Mouse (Mus musculus) splenic B cell, adult 2 months (primary cell): ENCODE results near the gene Lars2.
"Not testable (repeated sequence)": the region's sequence is repeated elsewhere in the genome, so short reads cannot be mapped to it uniquely, and the experiment has no call there.

Experiments
- DNase-seq: peaks from one replicate; pipeline ENCODE4 v3.0.0-alpha.2; 2011; ENCODE audit warnings: low read depth, low spot score
- H3K27me3 ChIP-seq: 2 replicates; pipeline ENCODE4 v1.6.1; 2012; ENCODE audit warnings: mild to moderate bottlenecking, low read length, moderate library complexity, mixed read lengths; ENCODE audit not compliant: control insufficient read depth, poor library complexity, insufficient read depth, severe bottlenecking
- H3K36me3 ChIP-seq: 2 replicates; pipeline ENCODE4 v1.6.1; 2012; ENCODE audit warnings: mild to moderate bottlenecking, low read length, moderate library complexity, mixed read lengths; ENCODE audit not compliant: control insufficient read depth, poor library complexity, insufficient read depth, severe bottlenecking

Gene Lars2

DNA sequence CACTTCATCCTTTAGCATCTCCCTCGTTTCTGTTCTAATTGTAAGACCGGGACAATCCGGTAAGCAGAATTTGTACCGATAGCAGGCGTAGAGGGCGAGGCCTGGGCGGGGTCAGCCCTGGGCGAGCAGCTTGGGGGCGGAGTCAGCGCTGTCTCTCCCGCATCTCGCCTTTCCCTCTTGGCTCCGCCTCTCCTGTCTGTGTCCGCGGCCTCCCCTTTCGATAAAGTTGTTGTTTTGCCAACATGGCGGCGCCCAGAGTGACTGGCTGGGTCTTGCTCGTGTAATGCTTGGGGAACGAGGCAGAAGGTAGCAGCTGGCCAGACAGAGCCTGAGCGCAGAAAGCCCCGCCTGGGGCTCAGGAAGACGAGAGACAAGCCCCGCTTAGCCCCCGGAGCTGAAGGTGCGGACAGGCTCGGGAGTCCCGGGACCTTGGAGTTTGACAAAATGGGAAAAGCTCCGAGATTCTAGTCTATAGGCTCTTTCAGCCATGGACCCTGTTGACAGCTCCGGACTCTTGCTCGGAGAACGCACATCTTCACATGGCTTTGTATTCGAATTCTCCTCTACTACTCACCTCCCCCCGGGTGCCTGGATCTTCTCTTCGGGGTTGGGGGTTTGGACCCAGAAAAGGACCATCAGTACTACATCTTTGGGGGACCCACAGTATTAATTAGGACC is at the start of gene Lars2:
Gene Lars2 (plus strand): TSS at position 220 of the 678 bp plus-strand sequence.
- no peaks in the 10 kb centered on the region for H3K36me3 ChIP-seq
- DNase-seq: peak; percentile 94
- H3K27me3 ChIP-seq: no peaks in the 10 kb centered on the region

DNA sequence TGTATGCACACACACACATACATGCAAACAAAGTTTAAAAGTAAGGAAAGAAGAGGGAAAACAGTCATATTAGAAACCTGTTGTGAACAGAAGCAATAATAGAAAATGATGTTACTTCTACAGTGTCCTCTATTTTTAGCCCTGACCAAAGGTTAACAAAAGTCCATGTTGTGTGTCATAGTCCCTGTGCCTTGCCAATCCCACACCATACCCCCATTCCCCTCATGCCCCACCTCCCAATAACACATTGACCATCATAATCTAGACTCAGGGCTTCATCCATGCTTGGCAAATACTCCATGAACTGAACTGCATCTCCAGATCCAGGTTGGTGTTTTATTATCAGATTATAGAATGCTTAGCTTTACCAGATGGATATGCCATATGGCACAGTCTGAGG is 40.6 kb upstream of the Lars2 start:
- H3K27me3 ChIP-seq: no peaks in the 10 kb centered on the region
- DNase-seq: no peak

DNA sequence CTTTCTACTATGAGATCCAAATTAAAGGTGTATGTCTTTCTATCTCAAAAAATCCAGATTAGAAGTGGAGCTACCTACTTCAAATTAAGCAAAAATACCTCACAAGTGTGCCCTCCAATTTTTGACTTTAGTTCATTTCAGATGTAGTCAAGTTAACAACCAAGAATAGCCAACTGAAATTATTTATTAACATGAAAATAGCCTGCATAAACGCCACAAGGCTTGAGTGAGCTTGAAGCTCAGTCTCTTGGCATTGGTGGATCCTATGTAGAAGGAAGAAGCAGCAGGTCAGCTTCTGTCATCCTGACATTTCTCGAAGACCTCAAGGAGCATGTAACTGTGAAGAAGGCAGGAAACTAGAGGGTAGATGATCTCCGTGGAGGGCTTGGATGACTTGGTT is 38.4 kb upstream of the Lars2 start:
- no peak for DNase-seq
- no peaks in the 10 kb centered on the region for H3K36me3 ChIP-seq
- no peaks in the 10 kb centered on the region for H3K27me3 ChIP-seq

More for the DNA sequence above, 40.6 kb upstream of the Lars2 start:
- H3K36me3 ChIP-seq: no peaks in the 10 kb centered on the region

DNA sequence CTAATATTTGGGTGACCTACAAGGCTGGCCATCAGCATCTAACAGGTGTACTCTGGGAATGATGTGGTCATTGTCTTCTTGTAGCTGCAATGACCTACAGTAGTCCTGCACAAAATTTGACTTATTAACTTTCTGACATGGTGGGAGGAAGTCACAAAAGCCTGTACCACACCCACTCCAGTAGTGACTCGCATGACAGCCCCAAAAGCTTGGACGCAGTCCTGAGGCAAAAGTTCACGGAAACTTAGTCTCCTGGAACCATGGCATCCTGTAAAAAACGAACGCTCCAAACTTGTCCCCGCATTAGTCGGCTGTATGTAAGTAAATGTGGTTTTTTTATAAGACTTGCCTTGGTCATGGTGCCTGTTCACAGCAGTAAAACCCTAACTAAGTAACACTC is 36.9 kb upstream of the Lars2 start:
- DNase-seq: no peak
- Histone ChIP-seq H3K36me3 (no peaks in the 10 kb centered on the region), H3K27me3 (no peaks in the 10 kb centered on the region)

DNA sequence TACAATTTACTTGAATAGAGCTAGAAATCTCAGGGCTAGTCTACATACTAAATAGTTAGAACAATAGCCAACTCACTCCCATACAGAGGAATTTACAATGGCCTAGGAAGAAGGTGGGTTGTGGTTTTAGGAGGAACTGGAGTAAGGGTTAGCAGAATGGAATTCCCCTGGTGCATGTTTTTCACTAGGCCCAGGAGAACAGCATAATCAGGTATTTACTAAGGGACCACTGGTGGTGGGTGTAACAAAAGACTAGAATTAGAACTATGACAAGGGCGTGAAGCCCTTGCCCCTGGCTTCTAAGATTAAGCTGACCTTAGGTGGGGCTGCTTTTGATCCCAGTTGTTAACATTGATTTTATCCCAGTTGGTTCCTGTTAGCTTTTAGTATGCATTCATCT is 36.5 kb upstream of the Lars2 start:
- not testable (repeated sequence) for DNase-seq, H3K36me3 ChIP-seq, H3K27me3 ChIP-seq

DNA sequence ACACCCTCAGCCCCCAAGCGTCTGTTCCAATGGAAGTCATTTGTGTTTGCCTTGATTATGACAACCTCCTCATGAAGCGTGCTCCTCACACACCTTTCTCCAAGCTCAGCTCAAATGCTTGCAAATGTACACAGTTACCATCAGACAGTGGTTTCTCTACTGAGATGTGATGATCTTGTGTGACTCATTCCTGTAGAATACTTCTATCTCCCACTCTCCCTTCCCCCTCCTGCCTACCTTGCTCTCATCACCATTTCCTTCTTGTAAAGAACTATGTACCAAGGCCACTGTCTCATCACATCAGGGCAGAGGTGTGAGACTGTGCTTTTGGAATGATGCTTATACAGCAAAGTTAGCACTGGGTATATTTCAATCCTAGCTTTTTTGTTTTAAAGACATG is 33.2 kb upstream of the Lars2 start:
- no peak for DNase-seq

DNA sequence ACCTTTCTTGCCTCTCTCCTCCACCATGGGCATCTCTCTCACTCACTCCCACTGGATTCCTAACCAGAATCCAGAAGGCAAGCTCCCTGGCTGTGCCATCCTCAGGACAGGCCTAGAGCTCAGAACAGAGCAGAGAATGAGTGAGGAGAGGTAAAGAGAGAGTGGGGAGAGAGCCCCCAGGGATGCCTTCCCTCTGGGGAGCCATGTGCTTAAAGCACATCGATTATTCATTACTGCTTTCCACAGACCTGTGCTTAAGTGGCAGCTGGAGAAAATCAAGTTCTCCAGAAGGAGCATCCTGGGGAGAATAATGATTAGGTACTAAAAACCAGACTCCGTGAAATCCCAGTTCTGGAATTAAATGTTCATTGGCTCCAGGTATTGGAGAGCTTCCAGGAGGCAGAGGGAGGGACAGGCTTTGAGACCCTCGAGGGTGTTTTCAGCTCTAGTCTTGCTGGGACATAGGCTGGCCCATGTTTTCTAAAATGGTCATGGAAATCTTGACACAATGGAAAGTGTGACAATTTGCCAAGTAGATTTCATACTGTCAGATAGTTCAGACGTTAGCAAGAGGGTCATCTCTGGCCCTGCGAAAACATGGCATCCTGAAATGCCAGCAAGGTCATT is 31.6 kb upstream of the Lars2 start:
- H3K36me3 ChIP-seq: no peaks in the 10 kb centered on the region
- DNase-seq: no peak
- no peaks in the 10 kb centered on the region for H3K27me3 ChIP-seq

More for the DNA sequence above, 33.2 kb upstream of the Lars2 start:
- H3K27me3 ChIP-seq: no peaks in the 10 kb centered on the region
- H3K36me3 ChIP-seq: no peaks in the 10 kb centered on the region

DNA sequence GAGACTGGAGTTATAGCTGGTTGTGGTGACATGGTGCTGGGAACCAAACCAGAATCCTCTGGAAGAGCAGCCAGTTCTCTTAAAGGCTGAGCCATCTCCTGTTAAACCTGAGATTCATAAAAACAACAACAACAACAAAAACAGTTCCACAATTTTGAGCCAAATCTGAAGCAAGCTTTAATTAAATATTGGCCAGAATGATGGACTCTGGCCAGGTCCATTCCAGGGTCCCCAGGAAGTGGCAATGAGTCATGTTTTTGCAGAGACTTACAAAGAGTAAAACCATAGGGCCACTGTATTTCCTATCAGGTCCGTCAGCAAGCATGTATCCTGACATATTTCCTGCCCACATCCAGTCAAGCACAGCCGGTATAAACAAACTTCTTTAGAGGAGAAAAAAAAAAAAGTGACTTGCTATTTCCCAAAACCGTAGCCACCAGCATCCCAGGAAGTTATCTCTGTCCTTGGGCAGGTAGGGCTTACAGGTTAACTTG is 27.0 kb upstream of the Lars2 start:
- Histone ChIP-seq H3K36me3 (no peaks in the 10 kb centered on the region), H3K27me3 (no peaks in the 10 kb centered on the region)
- DNase-seq: no peak

DNA sequence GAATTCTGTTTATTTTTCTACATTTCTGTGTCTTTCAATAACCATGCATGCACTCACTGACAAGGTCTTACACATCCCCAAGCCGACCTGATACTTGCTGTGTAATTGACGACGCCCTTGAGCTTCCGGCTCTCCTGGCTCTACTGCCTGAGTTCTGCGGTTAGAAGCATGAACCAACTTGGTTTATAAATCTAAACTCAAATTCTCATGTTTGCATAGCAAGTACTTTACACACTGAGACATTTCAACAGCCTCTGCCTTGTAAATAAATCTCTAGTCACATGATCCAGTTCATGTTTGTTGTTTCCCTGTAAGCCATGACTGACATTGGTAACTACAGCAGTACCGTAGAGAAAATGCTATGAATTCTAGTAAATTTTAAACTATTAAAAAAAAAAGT is 25.5 kb upstream of the Lars2 start:
- no peak for DNase-seq
- Histone ChIP-seq H3K27me3 (no peaks in the 10 kb centered on the region), H3K36me3 (no peaks in the 10 kb centered on the region)

DNA sequence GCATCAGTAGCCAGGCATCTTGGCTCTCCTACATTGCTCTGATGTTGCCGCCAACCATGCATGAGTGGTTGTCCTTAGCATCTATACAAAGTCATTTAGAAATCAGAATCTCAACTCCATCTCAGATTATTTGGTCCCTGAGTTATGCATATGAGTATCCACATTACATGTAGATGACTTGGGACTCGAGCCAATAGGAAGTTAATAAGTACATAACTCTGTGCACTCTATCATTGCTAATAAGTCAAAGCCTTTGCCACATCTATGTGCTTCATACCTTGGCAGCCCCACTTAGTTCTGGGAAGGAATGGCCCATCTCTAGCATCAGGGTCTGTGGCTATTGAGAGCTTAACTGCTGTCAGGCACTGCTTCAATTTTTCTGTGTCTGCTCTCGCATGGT is 23.7 kb upstream of the Lars2 start:
- no peaks in the 10 kb centered on the region for H3K36me3 ChIP-seq
- DNase-seq: no peak
- no peaks in the 10 kb centered on the region for H3K27me3 ChIP-seq

DNA sequence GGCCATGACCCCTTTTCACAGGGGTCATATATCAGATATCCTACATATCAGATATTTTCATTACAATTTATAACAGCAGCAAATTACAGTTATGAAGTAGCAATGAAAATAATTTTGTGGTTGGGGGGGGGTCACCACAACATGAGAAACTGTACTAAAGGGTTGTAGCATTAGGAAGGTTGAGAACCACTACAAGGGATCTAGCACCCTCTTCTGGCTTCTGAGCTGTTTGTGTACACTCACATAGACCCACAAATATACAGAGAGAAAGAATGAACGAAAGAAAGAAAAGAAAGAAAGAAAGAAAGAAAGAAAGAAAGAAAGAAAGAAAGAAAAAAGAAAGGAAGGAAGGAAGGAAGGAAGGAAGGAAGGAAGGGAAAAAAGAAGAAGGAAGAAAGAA is 17.4 kb upstream of the Lars2 start:
- not testable (repeated sequence) for H3K36me3 ChIP-seq, DNase-seq, H3K27me3 ChIP-seq

DNA sequence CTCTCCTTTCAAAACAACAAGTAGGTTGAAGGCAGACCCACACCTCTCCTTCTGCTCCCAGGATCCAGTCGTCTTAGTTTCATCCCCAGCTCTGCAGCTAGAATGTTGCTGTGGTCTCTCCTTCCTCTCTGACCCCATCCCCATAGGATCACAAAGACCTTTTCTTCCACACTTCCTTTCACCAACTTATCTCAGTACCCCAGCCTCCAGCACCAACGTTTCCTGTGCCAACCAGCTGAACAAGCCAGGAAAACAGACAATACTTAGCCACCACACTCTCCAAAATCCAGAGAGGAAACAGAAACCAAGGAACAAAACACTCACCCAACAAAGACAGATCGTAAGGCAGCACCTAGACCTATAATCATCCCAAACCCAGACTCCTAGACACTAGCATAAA is 6.7 kb upstream of the Lars2 start:
- Histone ChIP-seq H3K36me3 (no peaks in the 10 kb centered on the region), H3K27me3 (no peaks in the 10 kb centered on the region; the same call in 1 of the 2 replicates)
- DNase-seq: no peak

DNA sequence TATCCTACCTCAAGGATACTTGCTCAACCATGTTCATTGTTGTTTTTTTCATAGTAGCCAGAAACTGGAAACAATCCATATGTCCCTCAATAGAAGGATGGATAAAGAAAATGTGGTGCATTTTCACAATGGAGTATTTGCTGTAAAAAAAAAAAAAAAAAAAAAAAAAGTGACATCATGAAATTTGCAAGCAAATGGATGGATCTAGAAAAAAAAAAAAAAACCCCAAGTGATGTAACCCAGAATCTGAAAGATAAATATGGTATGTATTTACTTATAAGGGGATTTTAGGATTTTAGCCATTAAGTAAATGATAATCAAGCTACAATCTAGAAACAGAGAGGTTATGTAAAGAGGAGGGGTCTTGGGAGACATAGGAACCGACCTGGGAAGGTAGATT is 1.4 kb upstream of the Lars2 start:
- no peak for DNase-seq
- H3K27me3 ChIP-seq: no peaks in the 10 kb centered on the region
- H3K36me3 ChIP-seq: no peaks in the 10 kb centered on the region

DNA sequence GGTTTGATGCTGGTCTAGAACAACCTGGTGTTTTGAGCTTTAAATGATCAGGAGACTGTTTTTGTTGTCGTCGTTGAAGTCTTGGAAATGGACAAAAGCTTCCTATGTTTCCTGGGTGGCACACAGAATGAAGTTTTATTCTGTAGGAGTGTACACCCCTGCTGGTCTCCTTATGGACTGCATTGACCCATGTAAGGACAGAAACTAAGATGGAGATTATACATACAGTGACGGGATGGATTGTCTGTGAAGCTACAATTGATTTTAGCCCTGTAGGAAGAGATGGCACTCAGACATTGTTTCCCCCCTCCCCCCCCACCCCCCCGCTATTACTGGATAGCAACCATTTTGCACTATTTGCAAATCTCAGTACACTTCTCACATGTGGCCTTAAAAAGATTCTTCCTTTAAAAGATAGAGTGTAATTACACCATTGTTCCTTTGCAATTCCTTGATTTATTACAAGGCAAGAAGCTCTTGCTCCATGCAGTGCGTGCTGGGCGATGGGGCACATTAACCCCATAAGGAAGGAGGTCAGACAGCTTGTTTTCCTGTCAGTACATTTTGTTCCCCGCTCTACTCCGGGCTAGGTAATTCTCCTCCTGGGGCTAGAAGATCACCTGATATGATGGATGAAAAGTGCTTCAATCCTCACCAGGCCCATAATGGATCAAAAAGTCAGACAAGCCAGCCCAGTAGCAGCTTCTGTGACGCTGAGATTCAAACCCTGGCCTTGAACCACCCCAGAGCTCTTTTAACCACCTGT is 602 bp upstream of the Lars2 start:
- peak; percentile 9 for DNase-seq

DNA sequence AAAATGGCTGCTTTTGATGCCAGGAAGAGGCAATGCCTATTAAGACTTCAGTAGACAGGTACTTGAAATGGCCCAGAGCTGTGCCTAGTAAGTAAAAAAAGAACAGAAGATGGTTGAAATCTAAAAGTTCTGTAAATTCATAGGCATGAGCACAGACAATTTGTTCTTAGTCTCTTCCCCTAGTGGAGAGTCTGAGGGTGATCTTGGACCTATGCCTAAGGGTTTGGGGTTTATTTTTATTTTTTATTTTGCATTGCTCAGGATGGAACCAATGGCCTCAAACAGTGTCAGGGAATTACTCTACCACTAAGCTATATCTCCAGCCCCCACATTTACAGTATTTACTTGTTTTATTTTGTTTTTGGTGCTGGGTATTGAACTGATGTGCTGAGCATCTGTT is 909 bp downstream of the Lars2 start:
- Histone ChIP-seq H3K36me3 (no peaks in the 10 kb centered on the region), H3K27me3 (no peaks in the 10 kb centered on the region)
- no peak for DNase-seq

More for the DNA sequence above, 602 bp upstream of the Lars2 start:
- Histone ChIP-seq H3K27me3 (no peaks in the 10 kb centered on the region), H3K36me3 (no peaks in the 10 kb centered on the region)
